Mouse (Mus musculus) CH12.LX (cell line): ENCODE data around the gene Gm20388.

Source experiments
- CHD2 ChIP-seq: IDR thresholded peaks from 2 replicates; pipeline ENCODE4 v1.6.1; 2011; ENCODE audit warnings: low read length, improper control_type of control experiment
- CTCF ChIP-seq, 2 experiments: IDR thresholded peaks in 1 of 2; conservative IDR thresholded peaks in 1 of 2; 2 replicates each; pipeline ENCODE4 v1.5.1; 2011 to 2012; ENCODE audit warnings: low read depth in 2 of 2, low read length in 2 of 2, improper control_type of control experiment in 1 of 2, inconsistent platforms in 1 of 2, mild to moderate bottlenecking in 1 of 2, moderate library complexity in 1 of 2
- JUN ChIP-seq: IDR thresholded peaks from 2 replicates; pipeline ENCODE4 v1.6.1; 2011; ENCODE audit warnings: low read depth, mild to moderate bottlenecking, low read length, improper control_type of control experiment, moderate library complexity; ENCODE audit not compliant: insufficient read depth
- MAX ChIP-seq: IDR thresholded peaks from 2 replicates; pipeline ENCODE4 v1.6.1; 2011; ENCODE audit warnings: low read length, improper control_type of control experiment

- TF ChIP-seq CTCF (conservative IDR thresholded peaks at IDR 0.05 in 1 of 2, IDR thresholded peaks at IDR 0.05 in 1 of 2; ENCODE audit: low read depth in 2 of 2, low read length in 2 of 2) (no peak), MAX (no peak), CHD2 (no peak), JUN (no peak)
Measured at GRCm38 (mm10) chr8:122580926-122581325, 2670.3 kb downstream of the Gm20388 start.
